Mouse (Mus musculus) ES-E14 (cell line): ENCODE measurements around the gene Cxcr4. TPM values are rescaled to one million over a fixed set of nuclear protein-coding genes. Genes with fewer than 3 reads are reported as not detected.

Experiments used
- DNase-seq: peaks from one replicate; pipeline ENCODE4 v3.0.0-alpha.2; 2013; ENCODE audit warnings: low read depth, low spot score
- H3K27ac ChIP-seq: 2 replicates; pipeline ENCODE4 v1.5.1; 2012; ENCODE audit warnings: low read depth, mild to moderate bottlenecking, low read length, moderate library complexity, mixed read lengths; ENCODE audit not compliant: poor library complexity, insufficient read depth, severe bottlenecking
- H3K36me3 ChIP-seq: 2 replicates; pipeline ENCODE4 v1.6.1; 2012; ENCODE audit warnings: mild to moderate bottlenecking, low read length, moderate library complexity, mixed read lengths; ENCODE audit not compliant: control insufficient read depth, poor library complexity, insufficient read depth, severe bottlenecking
- H3K4me1 ChIP-seq, 2 experiments: fragments of 150-350 bp in 1 of 2; sonication (generic) in 1 of 2; 2 replicates each; pipeline ENCODE4 v1.6.1; 2012; ENCODE audit warnings: low read length in 2 of 2, mild to moderate bottlenecking in 1 of 2, mixed read lengths in 1 of 2; ENCODE audit not compliant: control insufficient read depth in 2 of 2, insufficient read depth in 2 of 2, poor library complexity in 1 of 2
- H3K4me3 ChIP-seq, 2 experiments: fragments of 150-350 bp in 1 of 2; sonication (generic) in 1 of 2; 2 replicates each; pipeline ENCODE4 v1.5.1; 2012; ENCODE audit warnings: low read length in 2 of 2, low read depth in 1 of 2, mild to moderate bottlenecking in 1 of 2, mixed read lengths in 1 of 2; ENCODE audit not compliant: insufficient read depth in 1 of 2, poor library complexity in 1 of 2, severe bottlenecking in 1 of 2
- H3K9ac ChIP-seq: 2 replicates; pipeline ENCODE4 v1.6.1; 2012; ENCODE audit warnings: low read depth, mild to moderate bottlenecking, low read length, mixed read lengths; ENCODE audit not compliant: poor library complexity, insufficient read depth, severe bottlenecking
- H3K9me3 ChIP-seq: fragments of 150-350 bp; sonication (generic); 2 replicates; pipeline ENCODE4 v1.6.1; 2012; ENCODE audit warnings: low read depth, mild to moderate bottlenecking, low read length; ENCODE audit not compliant: control insufficient read depth, insufficient read depth
- CHD2 ChIP-seq: IDR thresholded peaks from 2 replicates; pipeline ENCODE4 v1.6.1; 2014; ENCODE audit warnings: mild to moderate bottlenecking, low read depth, low read length, inconsistent platforms
- HCFC1 ChIP-seq: IDR thresholded peaks from 2 replicates; pipeline ENCODE4 v1.6.1; 2012; ENCODE audit warnings: low read length, inconsistent platforms, borderline replicate concordance; ENCODE audit not compliant: insufficient read depth
- MAFK ChIP-seq: IDR thresholded peaks from 2 replicates; pipeline ENCODE4 v1.6.1; 2014; ENCODE audit warnings: mild to moderate bottlenecking, low read depth, low read length, inconsistent platforms; ENCODE audit not compliant: insufficient read depth
- ZC3H11A ChIP-seq: IDR thresholded peaks from 2 replicates; pipeline ENCODE4 v1.6.1; 2012; ENCODE audit warnings: low read depth, mild to moderate bottlenecking, inconsistent platforms, low read length, borderline replicate concordance
- ZNF384 ChIP-seq: IDR thresholded peaks from 2 replicates; pipeline ENCODE4 v1.6.1; 2012; ENCODE audit warnings: low read depth, low read length, inconsistent platforms
- in situ Hi-C, 2 experiments: fragments of 600-800 bp; cut with MboI; formaldehyde crosslinking; loops; one replicate each; pipeline ENCODE4 v1.15.1; 2025; ENCODE audit warnings: low sequenced_read_pairs in 2 of 2, inconsistent platforms in 1 of 2; ENCODE audit not compliant: unreplicated experiment in 2 of 2
- total RNA-seq: library from RNA; depleted of rRNA; stranded (reverse); fragments of 300-350 nt; gene quantifications from 2 replicates; pipeline ENCODE4 v1.2.3, GENCODE M21; 2012

Gene Cxcr4
- total RNA-seq, 1 experiment = 2.6 TPM

GRCm38 (mm10) chr1:128590011-128590410 lies 2.1 kb downstream of the Cxcr4 start:
- TF ChIP-seq ZC3H11A (no peak), MAFK (no peak), HCFC1 (no peak), ZNF384 (peak; percentile 63; the same call in 1 of the 2 replicates), CHD2 (no peak)
- no peak overlapping the region for H3K4me3 ChIP-seq
- DNase-seq = no peak
- H3K27ac ChIP-seq = no peak overlapping the region
- H3K9ac ChIP-seq = no peak overlapping the region
- no peaks in the 10 kb centered on the region for H3K36me3 ChIP-seq
- peaks cover 0 to 2% of the 10 kb centered on the region in 2 experiments; a peak in 1 of 4 replicates for H3K4me1 ChIP-seq
- in situ Hi-C loops = no loop called here
- no peaks in the 10 kb centered on the region for H3K9me3 ChIP-seq

- Histone ChIP-seq H3K9ac (no peak overlapping the region), H3K36me3 (no peaks in the 10 kb centered on the region), H3K27ac (no peak overlapping the region), H3K4me1 (peaks cover 0 to 2% of the 10 kb centered on the region in 2 experiments; a peak in 1 of 4 replicates), H3K4me3 (no peak overlapping the region), H3K9me3 (no peaks in the 10 kb centered on the region)
- TF ChIP-seq ZNF384 (no peak), HCFC1 (no peak), MAFK (no peak)
- in situ Hi-C loops = no loop called here
- DNase-seq = no peak
Observed at GRCm38 (mm10) chr1:128589488-128589887, 2.6 kb downstream of the Cxcr4 start.

GRCm38 (mm10) chr1:128588337-128588736 lies 3.8 kb downstream of the Cxcr4 start:
- DNase-seq = no peak
- H3K36me3 ChIP-seq = no peaks in the 10 kb centered on the region
- no peaks in the 10 kb centered on the region for H3K4me1 ChIP-seq
- TF ChIP-seq ZNF384 (no peak), CHD2 (no peak), HCFC1 (no peak), ZC3H11A (no peak), MAFK (no peak)
- H3K27ac ChIP-seq = no peak overlapping the region
- H3K4me3 ChIP-seq = no peak overlapping the region
- in situ Hi-C loops = no loop called here
- no peaks in the 10 kb centered on the region for H3K9me3 ChIP-seq
- no peak overlapping the region for H3K9ac ChIP-seq

- TF ChIP-seq HCFC1 (no peak), CHD2 (no peak), ZC3H11A (no peak), ZNF384 (no peak), MAFK (no peak)
- no peaks in the 10 kb centered on the region for H3K4me1 ChIP-seq
- DNase-seq = no peak
- H3K4me3 ChIP-seq = no peak overlapping the region
- H3K9ac ChIP-seq = no peak overlapping the region
- no peaks in the 10 kb centered on the region for H3K9me3 ChIP-seq
- no peaks in the 10 kb centered on the region for H3K36me3 ChIP-seq
- in situ Hi-C loops = no loop called here
- no peak overlapping the region for H3K27ac ChIP-seq
Observed at GRCm38 (mm10) chr1:128586928-128587780, 4.9 kb downstream of the Cxcr4 start.
